Mouse (Mus musculus) layer of hippocampus, adult 9-11 months (tissue): ENCODE results near the gene Cpsf3.

Experiments
- DNase-seq: peaks from one replicate; pipeline ENCODE4 v3.0.0; 2022

Gene Cpsf3

DNA sequence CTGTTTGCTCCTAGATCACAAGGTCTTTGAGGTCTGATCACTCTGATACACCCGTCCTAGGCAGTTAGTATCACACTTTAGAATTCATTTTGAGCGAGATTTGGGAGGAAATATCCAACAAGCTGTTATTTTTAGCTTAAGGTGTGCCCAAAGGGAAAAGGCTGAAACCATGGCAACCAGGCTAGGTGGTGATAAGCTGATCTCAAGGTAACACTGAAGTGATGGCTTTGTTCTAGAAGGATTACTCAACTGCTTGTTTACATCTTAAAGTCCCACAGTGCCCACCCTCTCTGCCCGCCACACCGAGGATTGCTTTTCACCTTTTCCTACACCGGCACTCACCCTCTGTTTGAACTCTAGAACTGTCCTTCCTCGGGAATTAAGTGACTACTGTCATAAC lies 4.5 kb downstream of the Cpsf3 start:
- DNase-seq = no peak

DNA sequence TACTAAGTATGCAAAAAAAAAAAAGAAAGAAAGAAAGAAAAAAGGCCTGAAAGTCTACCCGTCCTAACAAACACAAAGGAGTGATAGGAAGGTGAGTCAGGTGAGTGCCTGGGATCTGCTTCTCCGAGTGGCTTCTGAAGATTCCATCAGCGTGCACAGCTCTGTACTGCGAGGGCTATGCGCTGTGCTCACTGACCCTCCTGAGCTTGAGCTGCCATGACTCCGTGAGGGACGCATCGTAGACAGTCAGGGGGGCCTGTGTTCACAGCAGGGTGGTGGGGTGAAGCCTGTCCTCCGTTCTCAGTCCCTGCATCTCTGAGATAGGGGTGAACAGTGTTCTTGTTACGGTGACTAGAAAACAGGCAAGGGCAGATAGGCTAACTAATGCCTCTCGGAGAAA lies 13.7 kb downstream of the Cpsf3 start:
- no peak for DNase-seq

- DNase-seq = no peak
These were observed 16.1 kb downstream of the Cpsf3 start for GRCm38 (mm10) chr12:21301324-21301723.

DNA sequence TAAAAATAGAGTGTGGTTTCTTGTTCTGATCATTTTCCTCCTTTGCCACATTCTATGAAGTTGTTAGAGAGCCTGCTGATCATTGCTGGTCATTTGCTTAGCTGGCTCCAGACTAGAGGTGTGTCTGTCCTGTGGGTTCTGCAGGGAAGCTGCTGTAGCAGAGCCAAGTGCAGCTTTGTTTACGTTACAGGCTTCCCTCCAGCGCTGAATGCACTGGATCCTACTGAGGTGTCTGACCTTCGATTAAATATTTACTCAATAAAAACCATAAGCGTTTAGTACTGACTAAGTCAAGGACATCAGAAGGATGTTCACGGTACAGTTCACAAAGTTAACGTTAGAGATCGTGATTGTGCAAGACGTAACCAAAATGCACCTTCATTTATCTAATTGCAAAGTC lies 16.7 kb downstream of the Cpsf3 start:
- DNase-seq = no peak

DNA sequence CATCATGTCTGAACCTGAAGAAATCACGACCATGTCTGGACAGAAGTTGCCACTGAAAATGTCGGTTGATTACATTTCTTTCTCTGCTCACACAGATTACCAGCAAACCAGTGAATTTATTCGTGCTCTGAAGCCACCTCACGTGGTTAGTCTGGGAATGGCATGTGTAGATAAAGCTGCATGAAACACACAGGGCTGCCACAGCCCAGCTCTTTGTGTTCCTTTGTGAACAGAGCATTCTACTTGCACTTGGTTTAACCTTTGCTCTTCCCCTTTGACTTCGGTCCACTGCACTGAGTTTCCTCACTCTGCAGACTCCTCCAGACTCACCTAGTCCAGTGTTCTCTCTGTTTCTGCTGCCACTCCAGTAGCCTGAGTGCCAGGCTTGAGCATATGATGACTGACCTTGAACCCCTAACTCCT lies 17.2 kb downstream of the Cpsf3 start:
- no peak for DNase-seq

DNA sequence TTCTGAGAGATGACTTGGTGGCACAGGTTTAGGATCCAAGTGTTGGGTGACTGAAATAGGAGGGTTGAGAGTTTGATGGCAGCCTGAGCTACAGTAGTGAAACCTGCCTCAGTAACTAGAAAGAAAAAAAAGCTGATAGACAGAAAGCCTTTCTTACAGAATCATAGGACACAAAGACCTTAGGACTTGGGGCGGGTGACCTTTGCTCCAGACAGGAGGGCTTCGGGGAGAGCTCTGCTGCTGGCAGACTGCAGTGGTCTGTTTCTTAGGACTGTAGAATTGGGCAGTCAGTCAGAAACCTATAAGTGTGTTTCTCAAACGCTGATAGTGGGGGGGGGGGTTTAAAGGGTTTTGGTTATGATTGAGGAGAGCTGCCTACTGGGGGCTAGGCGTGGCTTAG lies 20.6 kb downstream of the Cpsf3 start:
- no peak for DNase-seq

DNA sequence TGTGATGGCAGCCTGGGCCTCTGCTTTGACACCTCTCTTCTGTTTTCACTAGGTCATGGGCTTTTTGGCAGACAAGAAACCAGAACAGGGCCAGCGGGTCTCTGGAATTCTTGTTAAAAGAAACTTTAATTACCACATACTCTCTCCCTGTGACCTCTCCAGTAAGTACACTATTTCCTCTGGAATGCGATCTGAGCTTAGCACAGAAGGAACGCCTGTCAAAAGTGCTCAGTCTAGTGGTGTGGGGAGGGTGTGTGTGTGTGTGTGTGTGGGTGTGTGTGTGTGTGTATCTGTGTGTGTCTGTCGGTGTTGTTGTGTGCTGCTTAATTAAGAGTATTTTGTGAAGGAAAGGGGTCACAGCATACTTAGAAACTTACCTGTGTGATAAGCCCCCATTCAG lies 21.5 kb downstream of the Cpsf3 start:
- no peak for DNase-seq

DNA sequence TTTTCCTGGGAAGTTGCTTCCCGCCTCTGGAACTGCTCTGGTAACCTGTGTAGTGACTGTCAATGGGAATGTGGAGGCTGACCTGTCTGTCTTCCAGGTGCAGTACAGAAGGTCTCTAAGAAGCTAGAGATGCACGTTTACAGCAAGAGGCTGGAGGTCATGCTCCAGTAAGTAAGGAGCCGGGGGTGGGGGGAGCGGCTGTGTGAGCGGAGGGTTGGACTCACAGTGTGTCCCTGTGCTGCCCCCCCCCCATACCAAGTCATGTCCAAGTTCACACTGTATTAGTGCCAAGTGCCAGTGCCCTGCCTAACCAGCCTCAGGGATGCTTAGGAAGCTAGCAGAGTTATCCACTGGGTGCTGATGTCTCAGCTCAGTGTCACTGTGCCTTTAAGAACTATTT lies 27.0 kb downstream of the Cpsf3 start:
- no peak for DNase-seq

DNA sequence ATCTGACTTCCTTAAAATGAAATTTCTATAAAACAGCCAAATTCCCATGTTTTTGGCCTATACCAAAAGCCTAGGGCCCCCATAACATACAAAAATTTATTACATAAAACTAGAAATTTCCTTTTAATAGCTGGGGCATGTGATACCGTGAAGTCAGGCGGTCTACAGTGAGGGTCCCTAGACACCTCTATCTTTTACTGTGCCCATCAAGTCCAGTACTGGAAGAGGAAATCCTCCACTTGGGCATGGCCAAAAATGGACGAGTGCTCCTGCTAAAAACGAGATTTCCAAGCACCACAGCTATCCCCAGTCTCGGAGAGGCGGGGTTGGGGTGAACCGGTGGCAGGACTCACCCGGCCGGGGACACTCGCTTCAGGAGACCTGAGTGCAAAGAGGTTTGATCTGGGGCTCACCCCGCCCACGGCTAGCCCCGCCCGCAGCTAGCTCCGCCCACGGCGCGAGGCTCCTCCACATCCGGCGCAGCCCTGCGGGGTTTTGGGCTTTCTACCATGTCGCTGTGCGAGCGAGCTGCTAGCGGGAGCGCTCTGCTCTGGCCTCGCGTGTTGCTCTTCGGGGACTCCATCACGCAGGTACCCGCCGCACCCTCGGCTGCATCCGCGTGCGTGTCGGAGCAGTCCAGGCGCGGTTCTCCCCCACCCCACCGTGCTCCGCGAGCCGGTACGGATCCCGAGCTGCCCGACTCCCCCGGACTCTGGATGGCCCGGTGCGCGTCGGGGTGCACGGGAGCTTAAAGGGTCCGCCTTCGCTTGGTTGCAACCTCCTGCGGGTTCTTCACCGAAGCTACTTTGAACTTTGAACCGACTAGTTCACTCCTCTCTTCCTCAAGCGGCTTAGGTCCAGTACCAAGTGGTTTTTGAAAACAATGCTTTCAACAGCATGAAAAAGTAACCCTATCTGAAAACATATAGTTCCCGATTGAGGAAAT lies 31.0 kb downstream of the Cpsf3 start, which contains the start of gene Iah1:
Iah1 (plus strand) TSS at position 467 of the 946 bp plus-strand sequence.
- peak; percentile 75 for DNase-seq

DNA sequence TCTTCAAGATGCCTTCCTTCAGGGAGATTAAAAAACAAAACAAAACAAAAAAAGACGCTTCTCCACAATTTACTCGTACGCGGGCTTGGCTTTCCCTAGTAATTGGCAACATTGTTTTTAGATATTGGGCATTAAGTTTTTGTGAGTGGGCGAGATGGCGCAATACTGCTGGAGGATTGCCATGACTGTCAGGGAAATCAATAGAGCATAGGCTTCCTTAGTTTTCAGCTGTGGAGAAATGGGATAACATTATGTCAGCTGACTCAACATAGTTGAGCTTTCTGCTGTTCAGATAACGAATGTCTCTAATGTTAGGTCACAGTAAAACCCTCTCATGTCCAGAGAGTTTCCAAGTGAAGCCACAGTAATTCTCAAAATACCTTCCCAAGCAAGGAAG lies 31.7 kb downstream of the Cpsf3 start:
- DNase-seq = peak; percentile 42

GRCm38 (mm10) chr12:21318143-21318895 lies 33.1 kb downstream of the Cpsf3 start:
- DNase-seq = peak; percentile 37

DNA sequence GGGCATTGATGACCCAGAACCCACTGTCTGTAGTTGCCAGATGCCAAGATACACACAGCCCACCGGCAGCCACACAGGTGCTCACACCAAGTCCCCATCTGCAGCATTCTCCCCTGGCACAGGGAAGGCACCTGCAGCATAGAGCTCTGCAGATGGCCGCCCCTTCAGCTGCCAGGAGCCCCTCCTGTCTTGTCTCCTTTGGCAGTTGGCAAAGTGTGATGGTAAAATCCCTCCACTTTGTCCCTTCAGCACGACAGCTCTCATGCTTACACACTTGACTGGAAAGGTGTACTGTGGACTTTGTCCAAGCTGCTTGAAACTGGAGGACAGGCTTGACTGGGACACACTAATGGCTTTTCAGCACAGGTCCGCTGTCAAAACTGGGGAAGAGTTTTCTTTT lies 35.1 kb downstream of the Cpsf3 start:
- no peak for DNase-seq

- DNase-seq = no peak
These were observed 36.0 kb downstream of the Cpsf3 start for GRCm38 (mm10) chr12:21321170-21321569.

DNA sequence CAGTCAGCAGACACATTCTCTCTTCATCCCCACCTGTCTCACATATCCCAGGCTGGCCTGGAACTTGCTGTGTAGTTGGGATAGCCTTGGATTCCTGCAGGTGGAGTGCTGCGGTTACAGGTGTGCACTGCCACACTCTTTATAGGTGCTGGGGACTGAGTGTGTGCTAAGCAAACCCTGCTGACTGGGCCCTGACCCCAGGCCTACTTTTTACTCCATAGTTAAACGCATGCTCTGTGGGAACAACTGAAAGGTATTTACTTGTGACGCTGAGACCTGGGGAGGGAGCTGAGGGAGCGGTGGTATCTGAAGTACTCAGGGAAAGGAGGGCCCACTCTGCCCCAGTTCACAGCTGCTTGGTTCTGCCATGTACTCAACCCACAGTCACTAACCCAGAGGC lies 37.1 kb downstream of the Cpsf3 start:
- DNase-seq = no peak

DNA sequence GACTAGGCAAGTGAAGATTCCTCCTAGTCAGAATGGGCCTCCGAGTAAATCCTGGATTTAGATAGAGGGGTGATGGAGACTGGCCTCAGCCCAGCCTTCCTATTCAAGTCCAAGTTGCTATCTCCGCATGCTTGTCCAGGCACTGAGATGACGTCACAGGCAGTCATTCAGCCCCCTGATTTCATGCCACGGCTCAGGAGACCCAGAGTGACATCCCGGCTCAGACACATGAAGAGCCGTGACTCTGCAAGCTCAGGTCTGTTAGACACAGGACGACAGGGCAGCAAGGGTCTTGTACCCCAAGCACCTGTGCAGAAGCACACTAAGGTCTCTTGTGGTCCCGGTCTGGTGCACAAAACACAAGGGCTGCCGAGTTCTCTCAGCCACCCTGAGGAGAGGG lies 37.7 kb downstream of the Cpsf3 start:
- DNase-seq = no peak

DNA sequence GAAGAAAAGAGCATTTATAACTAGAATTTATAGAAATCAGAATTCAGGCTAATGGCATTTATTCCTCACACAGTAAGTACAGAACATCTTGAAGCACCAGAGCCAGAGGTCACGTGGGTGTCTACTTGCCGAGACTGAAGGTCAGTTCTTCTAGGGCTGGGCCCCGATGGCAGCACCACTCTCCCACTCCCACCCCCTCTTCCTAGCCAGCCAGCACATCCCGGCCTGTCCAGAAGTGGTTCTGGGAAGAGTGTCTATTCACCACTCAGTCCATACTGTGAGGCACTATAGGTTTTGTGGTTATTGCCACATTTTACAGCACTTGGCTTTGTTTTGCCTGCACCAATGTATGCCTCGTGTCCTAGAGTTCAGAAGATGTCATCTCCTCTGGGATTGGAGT lies 38.9 kb downstream of the Cpsf3 start:
- DNase-seq = no peak

- DNase-seq = no peak
These were observed 40.1 kb downstream of the Cpsf3 start for GRCm38 (mm10) chr12:21325266-21325665.

GRCm38 (mm10) chr12:21326325-21326724 lies 41.1 kb downstream of the Cpsf3 start:
- DNase-seq = no peak

GRCm38 (mm10) chr12:21329661-21330400 lies 44.6 kb downstream of the Cpsf3 start:
- no peak for DNase-seq

DNA sequence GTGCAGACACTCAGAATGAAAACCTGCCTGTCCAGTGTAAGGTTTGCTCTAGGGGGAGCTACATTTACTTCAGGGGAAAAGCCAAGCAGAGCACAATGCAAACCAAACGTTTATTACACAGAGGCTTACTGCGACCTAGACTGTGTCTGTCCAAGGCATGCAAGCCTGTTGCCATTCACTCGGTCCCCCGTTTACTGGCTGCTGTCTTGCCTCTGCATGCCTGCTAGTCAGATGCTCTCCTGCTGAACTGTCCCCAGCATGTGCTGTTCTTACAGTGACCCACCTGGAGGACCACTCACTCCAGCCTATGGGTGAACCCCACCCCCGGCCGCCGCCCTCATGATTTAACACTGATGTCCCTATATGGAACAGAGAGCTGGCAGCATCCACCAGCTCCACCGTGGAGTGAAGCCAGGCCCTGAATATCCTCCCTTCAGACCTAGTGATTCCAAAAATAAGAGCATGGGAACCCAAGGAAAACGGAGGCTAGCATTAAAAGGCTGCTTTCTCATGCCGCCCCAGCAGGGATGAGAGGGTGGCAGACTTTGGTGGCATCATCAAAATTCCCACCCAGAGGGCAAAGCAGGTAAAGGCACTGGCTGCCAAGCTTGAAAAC lies 45.9 kb downstream of the Cpsf3 start:
- DNase-seq = no peak

DNA sequence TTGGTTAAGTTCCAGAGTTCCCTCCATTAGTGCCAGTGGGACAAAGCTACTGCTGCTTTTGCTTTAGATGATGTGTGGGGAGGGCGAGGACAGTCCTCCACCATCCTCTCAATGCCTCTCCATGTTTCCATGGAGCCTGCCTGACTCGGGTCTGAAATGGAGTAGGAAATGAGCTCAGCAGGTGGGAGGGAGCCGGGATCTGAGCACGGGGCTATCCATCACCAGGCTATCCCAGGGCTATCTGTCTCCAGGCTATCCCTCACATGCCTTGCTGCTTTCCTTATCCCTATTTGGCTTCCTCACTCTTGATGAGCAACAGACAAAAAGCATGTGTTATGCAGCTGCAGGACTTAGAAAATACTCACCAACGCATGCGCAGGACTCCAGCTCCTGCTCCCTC lies 46.5 kb downstream of the Cpsf3 start:
- DNase-seq = no peak

DNA sequence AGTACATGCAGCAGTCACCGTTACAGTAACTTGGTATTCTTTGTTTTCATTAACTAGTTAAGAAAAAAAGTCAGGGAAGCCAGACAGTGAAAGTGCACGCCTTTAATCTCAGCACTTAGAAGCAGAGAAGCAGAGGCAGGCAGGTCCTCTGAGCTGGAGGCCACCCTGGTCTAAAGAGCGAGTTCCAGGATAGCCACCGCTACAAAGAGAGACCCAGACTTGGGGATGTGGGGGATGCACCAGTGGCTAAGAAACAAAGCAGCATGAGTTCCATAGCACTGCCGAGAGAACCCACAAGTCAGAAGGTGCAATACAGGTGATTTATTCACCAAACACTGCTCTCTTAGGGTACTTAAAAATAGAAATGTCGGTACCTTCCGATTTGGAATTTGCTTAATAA lies 47.8 kb downstream of the Cpsf3 start:
- no peak for DNase-seq

GRCm38 (mm10) chr12:21333766-21334165 lies 48.6 kb downstream of the Cpsf3 start:
- DNase-seq = no peak
